Mouse (Mus musculus): ENCODE data around the gene Ccna2. TPM values are rescaled to one million over a fixed set of nuclear protein-coding genes. Genes with fewer than 3 reads are reported as not detected.
A peak's percentile ranks its signal among the peaks of the same experiment; 100 is the strongest.

Ccna2 gene
- polyA plus RNA-seq, 1 experiment from 2014 or later: 240 TPM

- Histone ChIP-seq H3K27me3 (peaks cover 28% of the 10 kb centered on the region), H3K36me3 (no peaks in the 10 kb centered on the region), H3K4me1 (replicated peaks) (0 out of 2 replicates have a peak, but pooled peaks cover 3% of the 10 kb centered on the region), H3K4me3 (replicated peaks) (no peak overlapping the region), H3K4me2 (0 out of 2 replicates have a peak overlapping the region, but pooled peaks have one; percentile 56), H3K9ac (no peak overlapping the region), H3K27ac (no peak overlapping the region), H3K9me3 (replicated peaks) (no peaks in the 10 kb centered on the region)
- ATAC-seq (ENCODE audit: low read depth) (no peak), DNase-seq (no peak)
- 46% methylated on average over 7 of the region's 7 CpGs for WGBS (ENCODE audit: insufficient replicate concordance)
Measured at GRCm38 (mm10) chr3:36532738-36533137, 39.2 kb downstream of the Ccna2 start.

GRCm38 (mm10) chr3:36531979-36532542 is 39.9 kb downstream of the Ccna2 start:
- no peak for ATAC-seq (ENCODE audit: low read depth)
- Histone ChIP-seq H3K36me3 (no peaks in the 10 kb centered on the region), H3K27ac (no peak overlapping the region), H3K27me3 (peaks cover 28% of the 10 kb centered on the region), H3K4me2 (peak overlapping the region; percentile 56), H3K4me1 (replicated peaks) (0 out of 2 replicates have a peak, but pooled peaks cover 3% of the 10 kb centered on the region), H3K9ac (no peak overlapping the region), H3K9me3 (replicated peaks) (no peaks in the 10 kb centered on the region), H3K4me3 (replicated peaks) (peak overlapping the region; percentile 43)
- no peak for DNase-seq
- 8% methylated on average over 18 of the region's 18 CpGs for WGBS (ENCODE audit: insufficient replicate concordance)

DNA sequence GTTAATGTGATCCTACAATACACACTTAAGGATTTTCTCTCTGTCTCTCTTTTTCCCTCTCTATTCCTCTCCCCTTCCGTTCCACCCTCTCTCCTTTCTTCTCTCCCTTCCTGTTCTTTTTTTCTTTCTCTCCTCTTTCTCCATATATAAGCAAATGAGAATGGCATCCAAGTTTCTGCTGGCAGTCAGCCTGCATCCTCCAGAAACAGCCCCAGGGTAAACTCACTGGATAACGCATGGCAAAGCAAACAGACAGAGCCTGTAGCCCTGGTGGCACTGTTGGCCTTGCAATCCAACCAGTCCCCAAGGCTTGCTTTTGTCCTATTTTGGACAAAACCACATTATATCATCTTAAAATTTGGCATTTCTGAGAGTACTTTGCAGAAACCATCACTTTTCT is 40.7 kb downstream of the Ccna2 start:
- no peak for DNase-seq
- no peak overlapping the region for H3K9ac ChIP-seq
- H3K4me3 ChIP-seq (replicated peaks): no peak overlapping the region
- no peak overlapping the region for H3K4me2 ChIP-seq
- H3K27me3 ChIP-seq: peaks cover 28% of the 10 kb centered on the region
- no peak for ATAC-seq (ENCODE audit: low read depth)
- 54% methylated on average over 2 of the region's 2 CpGs for WGBS (ENCODE audit: insufficient replicate concordance)
- no peak overlapping the region for H3K27ac ChIP-seq
- no peaks in the 10 kb centered on the region for H3K36me3 ChIP-seq
- 0 out of 2 replicates have a peak, but pooled peaks cover 3% of the 10 kb centered on the region for H3K4me1 ChIP-seq (replicated peaks)
- H3K9me3 ChIP-seq (replicated peaks): no peaks in the 10 kb centered on the region

- no peak for DNase-seq
- ATAC-seq (ENCODE audit: low read depth): no peak
- no peak overlapping the region for H3K4me2 ChIP-seq
- no peaks in the 10 kb centered on the region for H3K36me3 ChIP-seq
- no peak overlapping the region for H3K4me3 ChIP-seq (replicated peaks)
- no peaks in the 10 kb centered on the region for H3K9me3 ChIP-seq (replicated peaks)
- 59% methylated on average over 5 of the region's 5 CpGs for WGBS (ENCODE audit: insufficient replicate concordance)
- peaks cover 28% of the 10 kb centered on the region for H3K27me3 ChIP-seq
- no peak overlapping the region for H3K9ac ChIP-seq
- no peak overlapping the region for H3K27ac ChIP-seq
- H3K4me1 ChIP-seq (replicated peaks): 0 out of 2 replicates have a peak, but pooled peaks cover 3% of the 10 kb centered on the region
Measured at GRCm38 (mm10) chr3:36530781-36531180, 41.2 kb downstream of the Ccna2 start.

DNA sequence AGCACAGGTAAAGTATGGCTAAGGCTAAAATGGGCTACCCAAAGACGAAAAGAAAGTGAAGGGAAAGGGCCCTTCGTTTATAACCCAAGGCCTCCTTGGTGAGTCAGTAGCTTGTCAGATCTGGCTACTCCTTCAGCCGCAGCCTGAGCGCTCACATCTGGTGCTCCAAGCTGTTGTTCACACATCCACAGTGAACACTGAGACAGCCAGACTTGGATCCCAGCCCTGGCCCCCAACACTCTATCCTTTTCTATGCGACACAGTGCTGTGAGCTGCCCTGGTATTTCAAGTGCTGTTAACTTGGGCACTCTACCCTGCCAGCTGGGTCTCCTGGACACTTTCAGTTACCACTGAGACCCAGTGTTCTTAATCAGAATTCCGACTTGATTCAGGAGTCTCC is 41.6 kb downstream of the Ccna2 start:
- H3K36me3 ChIP-seq: no peaks in the 10 kb centered on the region
- no peak overlapping the region for H3K4me3 ChIP-seq (replicated peaks)
- no peak for ATAC-seq (ENCODE audit: low read depth)
- H3K4me1 ChIP-seq (replicated peaks): 0 out of 2 replicates have a peak, but pooled peaks cover 3% of the 10 kb centered on the region
- H3K9me3 ChIP-seq (replicated peaks): no peaks in the 10 kb centered on the region
- H3K9ac ChIP-seq: no peak overlapping the region
- peaks cover 28% of the 10 kb centered on the region for H3K27me3 ChIP-seq
- 73% methylated on average over 6 of the region's 6 CpGs for WGBS (ENCODE audit: insufficient replicate concordance)
- H3K27ac ChIP-seq: no peak overlapping the region
- no peak for DNase-seq
- H3K4me2 ChIP-seq: no peak overlapping the region

- ATAC-seq (ENCODE audit: low read depth) (no peak), DNase-seq (no peak)
- Histone ChIP-seq H3K27me3 (peaks cover 40% of the 10 kb centered on the region), H3K4me1 (replicated peaks) (0 out of 2 replicates have a peak, but pooled peaks cover 6% of the 10 kb centered on the region), H3K9ac (no peak overlapping the region), H3K4me2 (no peak overlapping the region), H3K4me3 (replicated peaks) (no peak overlapping the region), H3K9me3 (replicated peaks) (no peaks in the 10 kb centered on the region), H3K36me3 (no peaks in the 10 kb centered on the region), H3K27ac (no peak overlapping the region)
- 58% methylated on average over 3 of the region's 3 CpGs for WGBS (ENCODE audit: insufficient replicate concordance)
Measured at GRCm38 (mm10) chr3:36524466-36524865, 47.5 kb downstream of the Ccna2 start.

DNA sequence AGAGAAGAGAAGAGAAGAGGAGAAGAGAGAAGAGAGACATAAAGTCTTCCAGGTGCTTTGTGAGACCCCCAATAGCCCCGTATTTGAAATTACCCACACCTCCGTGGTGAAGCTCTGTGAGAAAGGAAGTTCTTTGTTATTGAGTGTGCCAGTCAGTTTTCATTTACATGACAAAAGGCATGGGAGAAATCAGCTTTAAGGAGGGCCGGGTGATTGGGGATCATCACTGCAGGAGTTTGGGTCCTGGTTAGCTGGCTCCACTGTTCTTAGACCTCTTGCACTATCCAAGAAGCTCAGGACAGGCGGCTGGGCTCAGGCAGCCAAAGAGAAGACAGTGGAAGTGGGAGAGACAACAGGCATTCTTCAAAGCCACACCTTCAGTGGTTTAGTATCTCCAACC is 49.8 kb downstream of the Ccna2 start:
- DNase-seq: no peak
- Histone ChIP-seq H3K4me2 (no peak overlapping the region), H3K4me3 (replicated peaks) (no peak overlapping the region), H3K4me1 (replicated peaks) (0 out of 2 replicates have a peak, but pooled peaks cover 6% of the 10 kb centered on the region), H3K9me3 (replicated peaks) (no peaks in the 10 kb centered on the region), H3K27me3 (peaks cover 40% of the 10 kb centered on the region), H3K27ac (no peak overlapping the region), H3K36me3 (no peaks in the 10 kb centered on the region), H3K9ac (no peak overlapping the region)
- 19% methylated on average over 4 of the region's 4 CpGs for WGBS (ENCODE audit: insufficient replicate concordance)
- no peak for ATAC-seq (ENCODE audit: low read depth)

DNA sequence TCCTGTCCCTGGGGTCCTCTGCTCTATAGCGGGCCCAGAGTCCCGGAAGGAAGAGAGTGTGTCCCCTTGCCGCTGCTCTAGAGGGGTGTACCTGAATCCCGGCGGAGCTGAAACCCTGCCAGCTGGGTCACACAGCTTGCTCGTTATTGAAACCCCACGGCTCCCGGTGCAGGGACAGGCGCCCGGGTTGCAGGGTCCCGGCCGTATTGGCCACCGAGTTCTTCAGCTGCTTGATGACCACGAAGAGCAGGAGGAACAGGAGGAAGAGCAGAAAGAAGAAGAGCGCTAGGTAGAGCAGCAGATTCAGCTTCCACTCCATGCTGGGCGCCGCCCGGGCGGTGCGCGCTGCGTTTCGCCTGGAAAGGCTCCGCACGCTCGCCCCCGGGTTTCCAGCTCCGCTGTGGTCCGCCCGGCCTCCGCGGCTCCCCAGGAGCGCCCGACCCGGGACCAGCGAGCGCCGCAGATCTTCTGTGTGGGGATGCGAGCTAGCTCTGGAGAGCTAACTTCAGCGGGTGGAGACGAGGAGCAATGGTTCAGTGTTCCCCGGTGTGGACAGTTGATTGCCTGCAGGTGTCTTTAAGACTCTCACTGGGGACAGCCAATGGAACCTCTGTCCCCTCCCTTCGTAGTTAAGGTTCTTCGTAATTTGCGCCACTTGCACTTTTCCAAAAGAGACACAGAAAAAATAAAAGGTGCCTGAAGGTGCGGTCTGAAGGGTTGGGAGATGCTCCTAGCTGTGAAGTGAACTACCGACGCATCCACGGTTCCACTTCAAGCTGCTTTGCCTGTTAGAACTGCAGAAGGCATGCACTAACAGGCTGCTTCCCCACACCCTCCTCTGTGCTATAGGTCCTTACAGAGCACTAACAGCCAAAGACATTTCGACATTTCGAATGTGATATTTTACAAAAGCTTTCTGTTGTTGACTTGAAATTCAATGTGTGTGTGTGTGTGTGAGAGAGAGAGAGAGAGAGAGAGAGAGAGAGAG is 50.6 kb downstream of the Ccna2 start, which contains the start of gene Gm11549:
Gene Gm11549 (minus strand): TSS at position 741 of the 988 bp plus-strand sequence.
- 2% methylated on average over 51 of the region's 51 CpGs for WGBS (ENCODE audit: insufficient replicate concordance)
- Histone ChIP-seq H3K27ac (no peak within 1 kb of the TSS), H3K36me3 (no peaks in the 10 kb centered on the region), H3K9me3 (replicated peaks) (no peaks in the 10 kb centered on the region), H3K9ac (peak within 1 kb of the TSS; percentile 33; the same call in 1 of the 2 replicates), H3K4me1 (replicated peaks) (0 out of 2 replicates have a peak, but pooled peaks cover 6% of the 10 kb centered on the region), H3K27me3 (peaks cover 40% of the 10 kb centered on the region), H3K4me2 (peak within 1 kb of the TSS; percentile 56), H3K4me3 (replicated peaks) (peak within 1 kb of the TSS; percentile 40)
- no peak for DNase-seq
- ATAC-seq (ENCODE audit: low read depth): no peak

DNA sequence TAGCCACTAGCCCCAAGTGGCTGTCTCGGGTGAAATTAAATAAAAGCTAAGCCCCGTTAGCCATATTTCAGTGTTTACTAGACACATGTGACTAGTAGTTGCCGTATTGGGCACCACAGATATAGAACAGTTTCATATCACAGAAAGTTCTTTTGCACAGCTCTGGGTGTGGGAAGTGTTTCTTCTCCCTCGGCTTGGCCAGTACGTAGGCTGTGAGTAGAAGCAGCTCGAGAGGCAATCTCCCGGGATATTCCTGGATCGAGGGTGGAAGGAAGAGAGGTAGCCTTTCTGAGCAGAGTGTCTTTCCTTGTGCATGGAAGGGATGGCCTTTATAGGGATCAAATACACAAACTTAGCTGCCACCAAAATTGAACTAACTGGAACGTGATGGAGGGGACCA is 55.8 kb downstream of the Ccna2 start:
- Histone ChIP-seq H3K9ac (no peak overlapping the region), H3K4me2 (no peak overlapping the region)
- WGBS (ENCODE audit: insufficient replicate concordance): 71% methylated on average over 9 of the region's 9 CpGs

More for the DNA sequence above, 55.8 kb downstream of the Ccna2 start:
- no peak overlapping the region for H3K27ac ChIP-seq
- ATAC-seq (ENCODE audit: low read depth) (no peak), DNase-seq (no peak)
- peaks cover 17% of the 10 kb centered on the region for H3K27me3 ChIP-seq
- no peak overlapping the region for H3K4me3 ChIP-seq (replicated peaks)
- no peaks in the 10 kb centered on the region for H3K36me3 ChIP-seq
- no peaks in the 10 kb centered on the region for H3K9me3 ChIP-seq (replicated peaks)
- H3K4me1 ChIP-seq (replicated peaks): 0 out of 2 replicates have a peak, but pooled peaks cover 4% of the 10 kb centered on the region
